ENCODE assay signal across 12 mouse cellular contexts in the genomic region with DNA sequence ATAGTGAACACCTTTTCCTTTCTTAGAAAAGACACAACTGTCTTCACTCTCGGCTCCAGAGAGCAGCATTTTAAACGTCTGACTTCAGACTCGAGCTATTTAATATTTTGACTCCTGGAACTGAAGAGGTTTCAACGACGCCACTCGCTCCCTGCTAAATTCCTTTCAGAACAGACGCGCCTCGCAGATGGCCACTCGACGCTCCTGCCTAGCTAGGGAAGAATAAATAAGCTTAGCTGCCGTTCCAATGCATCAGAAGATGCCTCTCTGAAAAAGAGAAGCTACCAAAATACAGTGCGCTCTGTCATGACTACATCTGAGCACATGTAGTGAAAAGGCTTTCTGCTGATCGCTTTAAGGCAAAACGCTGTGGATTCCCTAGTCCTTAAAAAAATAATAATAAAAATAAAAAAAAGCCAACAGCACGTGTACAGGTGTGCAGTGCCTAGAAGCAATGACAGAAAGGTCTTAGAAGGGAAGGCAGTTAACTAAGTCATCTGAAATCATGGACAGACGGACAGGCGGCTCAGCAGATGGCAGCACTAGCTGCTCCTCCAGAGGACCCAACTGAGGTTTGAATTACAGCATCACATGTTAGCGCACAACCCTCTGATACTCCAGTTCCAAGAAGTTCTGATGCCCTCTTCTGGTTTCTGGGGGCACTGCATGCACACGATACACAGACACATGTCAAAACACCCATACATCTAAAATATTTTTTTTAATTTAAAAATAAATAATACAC. TPM values are rescaled to one million over a fixed set of nuclear protein-coding genes. Genes with fewer than 3 reads are reported as not detected.
DNase-seq lines count a peak whose midpoint lies in the region; ATAC-seq and TF ChIP-seq lines count a peak whose summit lies in the region.
"Had no signal": no experiment of that assay in that cellular context is flagged by ENCODE, and none has a peak within 500 bp of the region (broad histone marks: within the 10 kb centered on the region; RNA-seq: fewer than 3 reads in every experiment).

No protein-coding gene starts in this region.

- peak; percentile 41 for TF ChIP-seq CTCF in forebrain, postnatal 0 days (IDR thresholded peaks at IDR 0.05; ENCODE audit: low read depth)
- peak; percentile 52 for TF ChIP-seq CTCF in liver, adult 2 months (IDR thresholded peaks at IDR 0.05; ENCODE audit: low read depth, low read length)
- TF ChIP-seq CTCF in layer of hippocampus, adult 2 months (conservative IDR thresholded peaks at IDR 0.05): peak; percentile 64

- ATAC-seq in forebrain, postnatal 0 days: peak; percentile 87
- no peak for ATAC-seq in forebrain, embryonic 14.5 days
- ATAC-seq in liver, embryonic 11.5 days (replicated peaks; ENCODE audit: low FRiP score): no peak
- ATAC-seq in granulocyte monocyte progenitor cell, adult 5-6 weeks (replicated peaks; ENCODE audit: poor library complexity, severe bottlenecking): no peak
- ATAC-seq: midbrain, embryonic 16.5 days had no signal

- H3K27me3 ChIP-seq in forebrain, postnatal 0 days (ENCODE audit: insufficient read depth, low read length): no peaks in the 10 kb centered on the region
- H3K27me3 ChIP-seq in forebrain, embryonic 14.5 days (replicated peaks; ENCODE audit: control insufficient read depth, insufficient read depth, low read length): no peaks in the 10 kb centered on the region
- no peaks in the 10 kb centered on the region for H3K27me3 ChIP-seq in liver, adult 2 months (ENCODE audit: control insufficient read depth, insufficient read depth, low read length)
- H3K27me3 ChIP-seq in liver, embryonic 11.5 days (replicated peaks; ENCODE audit: control insufficient read depth, insufficient read depth, low read length): no peaks in the 10 kb centered on the region
- H3K27me3 ChIP-seq: lung, embryonic 15.5 days had no signal

- no peak overlapping the region for H3K4me3 ChIP-seq in forebrain, postnatal 0 days (ENCODE audit: low read depth, low read length)
- no peak overlapping the region for H3K4me3 ChIP-seq in forebrain, embryonic 14.5 days (ENCODE audit: low read depth, low read length)
- no peak overlapping the region for H3K4me3 ChIP-seq in liver, adult 2 months (ENCODE audit: insufficient read depth, low read depth, low read length)
- H3K4me3 ChIP-seq in liver, embryonic 11.5 days (ENCODE audit: low read depth, low read length): no peak overlapping the region
- no peak overlapping the region for H3K4me3 ChIP-seq in layer of hippocampus, adult 2 months
- H3K4me3 ChIP-seq: heart, embryonic 10.5 days; lung, embryonic 15.5 days had no signal

- peaks cover 12% of the 10 kb centered on the region; the same call in 1 of the 2 replicates for H3K79me2 ChIP-seq in liver, adult 2 months (ENCODE audit: control insufficient read depth, insufficient read depth, low read length)

- peak overlapping the region; percentile 54; the same call in 1 of the 2 replicates for H3K27ac ChIP-seq in forebrain, postnatal 0 days (ENCODE audit: low read depth, low read length)
- H3K27ac ChIP-seq in forebrain, embryonic 14.5 days (ENCODE audit: low read depth, low read length): no peak overlapping the region
- no peak overlapping the region for H3K27ac ChIP-seq in liver, adult 2 months (replicated peaks; ENCODE audit: insufficient read depth, low read depth, low read length)
- no peak overlapping the region for H3K27ac ChIP-seq in liver, embryonic 11.5 days (ENCODE audit: low read depth, low read length)
- H3K27ac ChIP-seq in layer of hippocampus, adult 2 months: no peak overlapping the region
- H3K27ac ChIP-seq: heart, embryonic 10.5 days; lung, embryonic 15.5 days had no signal

- peak; percentile 67 for DNase-seq in forebrain, postnatal 0 days
- DNase-seq in forebrain, embryonic 14.5 days (ENCODE audit: low spot score): no peak
- peak; percentile 64 for DNase-seq in liver, adult 2 months (ENCODE audit: extremely low read depth, low read depth, low spot score)
- no peak for DNase-seq in liver, embryonic 11.5 days (ENCODE audit: low spot score)
- DNase-seq in ES-CJ7 (ENCODE audit: low read depth, low spot score): peak; percentile 94
- peak in 1 of 2 experiments; percentile 29 for DNase-seq in layer of hippocampus, adult 2 months (ENCODE audit: low spot score in 2 of 2)
- DNase-seq in Muller cell, postnatal 12 days (ENCODE audit: inconsistent ontology term): no peak
- DNase-seq: adrenal gland, postnatal 36 days had no signal

- no peak overlapping the region for H3K9ac ChIP-seq in forebrain, postnatal 0 days
- H3K9ac ChIP-seq in forebrain, embryonic 14.5 days (ENCODE audit: low read length): no peak overlapping the region
- no peak overlapping the region for H3K9ac ChIP-seq in liver, adult 2 months (ENCODE audit: low read depth, low read length)
- no peak overlapping the region for H3K9ac ChIP-seq in liver, embryonic 11.5 days (ENCODE audit: low read depth, low read length)
- H3K9ac ChIP-seq: lung, embryonic 15.5 days had no signal

- 70% methylated on average over 20 of the region's 20 CpGs for WGBS in forebrain, postnatal 0 days
- 85% methylated on average over 20 of the region's 20 CpGs for WGBS in forebrain, embryonic 14.5 days
- WGBS in liver, adult 2 months: 94% methylated on average over 20 of the region's 20 CpGs
- 87% methylated on average over 20 of the region's 20 CpGs for whole genome bisulfite sequencing in liver, embryonic 11.5 days

- H3K9me3 ChIP-seq in forebrain, postnatal 0 days (ENCODE audit: low read length): no peaks in the 10 kb centered on the region
- no peaks in the 10 kb centered on the region for H3K9me3 ChIP-seq in forebrain, embryonic 14.5 days (replicated peaks; ENCODE audit: control insufficient read depth, low read length)
- no peaks in the 10 kb centered on the region for H3K9me3 ChIP-seq in liver, embryonic 11.5 days (ENCODE audit: control insufficient read depth, low read length)
- H3K9me3 ChIP-seq: heart, embryonic 10.5 days; lung, embryonic 15.5 days had no signal

- H3K4me1 ChIP-seq in forebrain, postnatal 0 days (ENCODE audit: insufficient read depth): no peaks in the 10 kb centered on the region
- H3K4me1 ChIP-seq in forebrain, embryonic 14.5 days (ENCODE audit: control insufficient read depth, insufficient read depth, low read length): no peaks in the 10 kb centered on the region
- peaks cover 2% of the 10 kb centered on the region; the same call in 1 of the 2 replicates for H3K4me1 ChIP-seq in liver, adult 2 months (ENCODE audit: control insufficient read depth, insufficient read depth, low read length)
- H3K4me1 ChIP-seq in liver, embryonic 11.5 days (replicated peaks; ENCODE audit: control insufficient read depth, insufficient read depth, low read length): no peaks in the 10 kb centered on the region
- H3K4me1 ChIP-seq: lung, embryonic 15.5 days had no signal

- no peak for TF ChIP-seq POLR2A in liver, adult 2 months (IDR thresholded peaks at IDR 0.05; ENCODE audit: extremely low read depth, insufficient read depth, low read length)

- H3K4me2 ChIP-seq in forebrain, postnatal 0 days (ENCODE audit: low read depth): no peak overlapping the region
- H3K4me2 ChIP-seq in forebrain, embryonic 14.5 days (ENCODE audit: low read length): no peak overlapping the region
- H3K4me2 ChIP-seq in liver, embryonic 11.5 days: no peak overlapping the region
- H3K4me2 ChIP-seq: lung, embryonic 15.5 days had no signal

- no peaks in the 10 kb centered on the region for H3K36me3 ChIP-seq in forebrain, postnatal 0 days (ENCODE audit: insufficient read depth)
- no peaks in the 10 kb centered on the region for H3K36me3 ChIP-seq in forebrain, embryonic 14.5 days (ENCODE audit: control insufficient read depth, insufficient read depth, low read length)
- H3K36me3 ChIP-seq in liver, adult 2 months (ENCODE audit: control insufficient read depth, insufficient read depth, low read length): peaks cover 8% of the 10 kb centered on the region; the same call in 1 of the 2 replicates
- H3K36me3 ChIP-seq in liver, embryonic 11.5 days (ENCODE audit: control insufficient read depth, insufficient read depth, low read length): no peaks in the 10 kb centered on the region
- H3K36me3 ChIP-seq: heart, embryonic 10.5 days; lung, embryonic 15.5 days had no signal

RNA-seq across cellular contexts. Expression of a gene that starts 46.2 kb away (rescaled TPM):
- 1.7 and 1.9 TPM in 2 replicates for total RNA-seq in forebrain, postnatal 0 days (2014; rRNA removed)
- 1.7 and 2.1 TPM in 2 replicates for polyA plus RNA-seq in forebrain, postnatal 0 days (2015; fragmentation: Nextera tagmentation; extraction: Ambion mirVana)
- 1.2 and 1.6 TPM in 2 replicates for polyA plus RNA-seq in forebrain, embryonic 14.5 days (2014; fragmentation: Nextera tagmentation; extraction: Ambion mirVana)
- 19.5 and 27.9 TPM in 2 replicates for total RNA-seq in liver, adult 2 months (2014; rRNA removed)
- 43.1 and 56.6 TPM in 2 replicates for polyA plus RNA-seq in liver, adult 2 months (2012; rRNA removed)
- 6.8 and 7.1 TPM in 2 replicates for polyA plus RNA-seq in liver, embryonic 11.5 days (2014; fragmentation: Nextera tagmentation; extraction: Ambion mirVana)
- total RNA-seq in layer of hippocampus, adult 2 months (2021): 1 to 10 TPM; 3.1 to 3.6 TPM
- 1.1 and 1.5 TPM in 2 replicates for total RNA-seq in granulocyte monocyte progenitor cell, adult 5-6 weeks (2014; fragmentation: Nextera tagmentation)
- total RNA-seq in granulocyte monocyte progenitor cell, adult 5-6 weeks (2017): 0.73 and 0.93 TPM in 2 replicates

Comparison
In these comparisons a context has a peak if more than half of its experiments do, and no peak if none do; other contexts are left out.
1. DNase-seq: peak in forebrain, postnatal 0 days (single experiment), liver, adult 2 months (single experiment) and ES-CJ7 (single experiment); none in forebrain, embryonic 14.5 days (single experiment), liver, embryonic 11.5 days (single experiment) and Muller cell, postnatal 12 days (single experiment).
2. Peak in every context shown above with its lines, with median percentiles within 50 percentile points of each other: CTCF ChIP-seq.